Mouse (Mus musculus) activated CD4-positive, CD25-positive, alpha-beta regulatory T cell, adult 4 months (primary cell): ENCODE results near the gene P4ha3. TPM values are rescaled to one million over a fixed set of nuclear protein-coding genes. Genes with fewer than 3 reads are reported as not detected.
"Not testable (repeated sequence)": the region's sequence is repeated elsewhere in the genome, so short reads cannot be mapped to it uniquely, and the experiment has no call there.

Experiments used
- ATAC-seq: one replicate; pipeline ENCODE4 v1.8.0; 2017
- polyA plus RNA-seq, 2 experiments: library from polyadenylated mRNA; unstranded; fragments of 100-300 nt; shearing (Covaris generic); gene quantifications; one replicate each; pipeline ENCODE4 v1.2.1; 2017

Gene P4ha3
- under 1 TPM in 1 of 2 experiments, not detected in 1; 0.26 TPM for polyA plus RNA-seq

- ATAC-seq, result no peak
Measured at GRCm38 (mm10) chr7:100285383-100285782, at the start of gene P4ha3. TSS of gene P4ha3 (plus strand) at chr7:100285520.

DNA sequence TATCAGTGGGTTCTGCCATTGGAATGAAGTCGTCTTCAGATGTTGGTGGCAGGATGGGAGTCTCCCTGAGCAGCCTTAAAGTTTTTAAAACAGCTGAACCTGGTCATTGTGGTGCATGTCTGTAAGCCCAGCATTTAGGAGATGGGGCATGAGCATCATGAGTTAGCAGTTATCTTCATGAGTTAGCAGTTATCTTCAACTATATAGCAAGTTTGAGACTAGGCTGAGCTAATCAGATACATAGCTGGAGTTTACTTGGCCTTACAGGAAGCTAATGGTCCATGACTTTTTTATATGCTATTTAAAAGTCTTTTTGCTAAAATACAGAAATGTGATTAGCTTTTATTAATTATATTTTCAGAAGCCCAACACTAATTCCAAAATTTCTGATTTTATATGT lies 47.0 kb upstream of the P4ha3 start:
- ATAC-seq, result no peak

GRCm38 (mm10) chr7:100240601-100241000 lies 44.7 kb upstream of the P4ha3 start:
- no peak for ATAC-seq

DNA sequence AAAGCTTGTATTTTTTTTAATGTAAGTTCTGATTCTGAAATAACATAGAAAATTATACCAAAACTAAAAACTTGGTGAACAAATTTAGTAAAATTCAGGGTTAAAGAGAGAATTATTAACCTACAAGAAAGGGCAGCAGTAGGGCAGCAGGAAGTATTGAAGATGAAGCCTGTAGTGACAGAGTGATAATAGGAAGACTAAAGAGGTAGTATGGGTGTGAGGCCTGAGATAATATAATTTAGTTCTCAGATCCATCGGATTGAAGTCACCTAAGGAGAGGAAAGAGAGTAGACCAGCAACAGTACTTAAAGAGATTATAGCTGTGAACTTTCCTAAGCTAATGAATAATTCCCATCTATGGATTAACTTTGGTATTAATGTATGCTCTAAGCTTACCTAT lies 42.3 kb upstream of the P4ha3 start:
- no peak for ATAC-seq

- ATAC-seq, result no peak
Measured at GRCm38 (mm10) chr7:100244225-100244624, 41.1 kb upstream of the P4ha3 start.

DNA sequence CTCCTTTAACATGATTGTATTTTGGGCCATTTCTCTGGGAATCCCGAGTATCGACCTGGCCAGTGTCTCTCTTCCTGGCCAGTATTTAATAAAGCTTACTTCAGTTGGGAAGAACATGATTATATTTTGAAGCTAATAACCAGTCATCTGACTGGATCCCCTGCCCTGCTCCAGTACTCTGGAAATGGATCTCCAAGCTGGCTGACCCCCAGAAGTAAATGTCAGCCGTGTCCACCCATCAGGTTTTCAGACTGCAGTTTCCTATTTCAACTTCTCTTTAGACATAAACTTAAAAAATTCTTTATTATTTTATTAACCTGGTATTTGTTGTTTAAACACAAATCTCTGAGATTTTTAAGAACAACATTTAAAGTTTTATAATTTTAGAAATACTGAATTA lies 40.1 kb upstream of the P4ha3 start:
- ATAC-seq, result no peak

- no peak for ATAC-seq
Measured at GRCm38 (mm10) chr7:100250667-100251066, 34.7 kb upstream of the P4ha3 start.

- no peak for ATAC-seq
Measured at GRCm38 (mm10) chr7:100262350-100262749, 23.0 kb upstream of the P4ha3 start.

DNA sequence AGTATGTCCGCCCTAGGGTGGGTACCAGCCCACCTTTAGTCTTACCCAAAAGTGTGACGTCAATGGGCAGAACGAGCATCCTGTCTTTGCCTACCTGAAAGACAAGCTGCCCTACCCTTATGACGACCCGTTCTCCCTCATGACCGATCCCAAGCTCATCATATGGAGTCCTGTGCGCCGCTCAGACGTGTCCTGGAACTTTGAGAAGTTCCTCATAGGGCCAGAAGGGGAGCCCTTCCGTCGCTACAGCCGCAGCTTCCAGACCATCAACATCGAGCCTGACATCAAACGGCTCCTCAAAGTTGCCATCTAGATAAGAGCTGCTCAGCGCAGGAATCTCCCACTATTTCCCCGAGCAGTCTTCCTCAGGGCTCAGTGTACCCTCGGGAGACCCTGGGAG lies 20.4 kb upstream of the P4ha3 start:
- not testable (repeated sequence) for ATAC-seq

GRCm38 (mm10) chr7:100272369-100272768 lies 13.0 kb upstream of the P4ha3 start:
- ATAC-seq, result no peak

DNA sequence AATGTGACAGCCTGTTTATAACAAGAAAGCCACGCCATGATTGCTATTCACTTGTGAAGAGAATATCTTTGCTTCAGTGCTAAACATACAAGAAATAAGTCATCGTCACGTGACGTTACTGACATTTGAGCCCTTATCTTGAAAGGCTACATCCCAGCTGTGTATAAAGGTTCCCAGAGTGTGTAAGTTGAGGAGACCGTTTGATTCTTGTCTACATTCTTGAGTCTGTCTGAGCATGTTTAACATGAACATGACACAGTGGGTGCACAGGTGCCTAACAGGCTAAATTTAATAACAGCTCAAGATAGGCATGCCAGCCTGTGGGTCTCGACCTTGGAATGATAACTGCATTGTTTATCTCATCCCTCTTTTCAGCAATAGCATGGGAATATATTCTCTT lies 10.8 kb upstream of the P4ha3 start:
- ATAC-seq, result no peak

DNA sequence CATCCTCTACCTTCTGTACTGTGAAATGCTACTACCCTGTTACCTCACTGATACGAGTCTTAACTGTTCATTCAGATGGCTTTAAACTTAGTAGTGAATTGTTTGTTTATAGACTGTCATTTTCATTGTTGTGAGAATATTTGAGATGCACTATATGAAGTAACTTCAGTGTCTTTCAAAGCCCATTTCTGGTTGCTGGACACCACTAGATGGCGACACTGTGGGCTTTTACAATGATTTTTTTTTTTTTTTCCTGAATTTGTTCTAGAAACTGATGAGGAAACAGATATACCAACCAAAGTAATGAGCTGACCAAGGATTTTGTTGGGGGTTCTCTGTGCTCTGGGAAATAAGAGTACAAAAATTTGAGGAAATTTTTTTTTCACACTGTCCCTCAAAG lies 8.9 kb upstream of the P4ha3 start:
- ATAC-seq, result no peak

DNA sequence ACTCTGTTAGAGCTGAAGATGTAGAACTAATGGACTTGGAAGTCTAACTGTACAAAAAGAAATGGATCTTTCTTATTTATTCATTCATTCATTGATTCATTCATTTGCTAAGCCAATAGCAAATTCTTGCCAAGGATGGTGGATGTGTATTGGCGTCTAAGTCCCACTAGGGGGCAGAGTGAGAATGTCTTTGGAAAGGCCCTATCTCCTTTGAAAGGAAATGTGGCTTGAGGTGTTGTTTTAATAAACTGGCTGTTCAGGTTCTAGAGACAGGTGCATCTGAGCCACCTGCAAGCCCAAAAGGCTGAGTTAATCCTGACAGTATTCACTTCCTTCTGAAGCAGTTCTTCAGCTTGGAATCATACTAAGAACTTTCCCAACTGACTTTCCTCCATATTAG lies 5.5 kb upstream of the P4ha3 start:
- no peak for ATAC-seq

GRCm38 (mm10) chr7:100281596-100281995 lies 3.7 kb upstream of the P4ha3 start:
- no peak for ATAC-seq

GRCm38 (mm10) chr7:100283298-100283697 lies 2.0 kb upstream of the P4ha3 start:
- ATAC-seq, result no peak

DNA sequence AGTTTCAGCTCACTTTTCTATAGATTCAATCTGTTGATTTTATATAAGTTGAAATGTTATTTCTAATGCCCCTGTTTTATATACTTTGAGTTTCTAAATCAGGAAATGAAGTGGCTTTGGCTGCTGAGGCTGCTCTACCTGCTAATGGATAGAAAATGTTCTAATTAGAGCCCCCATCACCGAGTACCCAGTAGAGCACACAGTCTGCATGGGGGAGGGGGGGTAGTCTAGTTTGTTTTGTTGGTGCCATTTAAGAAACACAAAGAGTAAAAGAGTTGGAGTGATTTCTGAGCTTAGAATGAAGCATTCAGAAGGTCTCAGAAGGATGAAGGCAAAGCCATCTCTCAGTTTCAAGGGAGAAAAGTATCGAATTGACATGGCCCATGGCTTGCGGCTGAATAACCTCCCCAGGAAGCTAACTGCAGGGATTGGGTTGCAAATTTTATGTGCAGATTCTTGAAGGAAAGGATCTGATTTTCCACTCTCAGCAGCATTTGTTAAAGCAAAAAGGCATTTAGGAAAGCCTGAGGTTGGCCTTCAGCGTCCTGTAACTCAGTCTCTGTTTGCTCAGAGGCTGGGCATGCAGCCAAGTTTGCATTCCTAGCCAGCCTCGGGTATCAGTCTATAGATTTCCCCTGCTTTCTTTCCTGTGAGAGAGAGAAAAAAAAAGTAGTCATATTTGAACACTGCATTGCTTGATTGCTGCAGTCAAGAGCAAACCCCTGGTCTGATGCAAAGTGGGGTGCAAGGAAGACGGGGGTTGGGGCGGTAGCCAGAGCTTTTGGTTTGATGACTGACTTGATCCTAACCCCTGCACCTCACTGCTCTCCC lies 2.6 kb downstream of the P4ha3 start:
- ATAC-seq, result no peak

DNA sequence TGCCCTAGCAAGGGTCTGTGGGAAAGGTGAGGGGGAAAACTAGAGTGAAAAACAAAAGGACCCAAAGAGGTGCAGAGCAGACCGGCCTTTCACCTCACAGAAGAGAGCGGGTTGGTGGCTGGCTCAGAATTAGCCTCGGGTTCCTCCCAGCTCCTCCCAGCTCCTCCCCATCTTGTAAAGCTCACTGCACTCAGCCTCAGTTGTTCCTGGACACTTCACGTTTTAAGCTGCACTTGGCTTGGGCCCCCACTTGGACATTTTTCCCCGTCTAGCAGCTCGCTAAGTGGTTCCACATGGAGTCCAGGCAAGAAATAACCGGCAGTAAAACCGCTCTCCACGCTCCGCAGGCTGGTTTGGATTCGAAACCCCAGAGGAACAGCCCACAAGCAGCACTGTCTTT lies 3.3 kb downstream of the P4ha3 start:
- no peak for ATAC-seq

- no peak for ATAC-seq
Measured at GRCm38 (mm10) chr7:100293546-100293945, 8.2 kb downstream of the P4ha3 start.

DNA sequence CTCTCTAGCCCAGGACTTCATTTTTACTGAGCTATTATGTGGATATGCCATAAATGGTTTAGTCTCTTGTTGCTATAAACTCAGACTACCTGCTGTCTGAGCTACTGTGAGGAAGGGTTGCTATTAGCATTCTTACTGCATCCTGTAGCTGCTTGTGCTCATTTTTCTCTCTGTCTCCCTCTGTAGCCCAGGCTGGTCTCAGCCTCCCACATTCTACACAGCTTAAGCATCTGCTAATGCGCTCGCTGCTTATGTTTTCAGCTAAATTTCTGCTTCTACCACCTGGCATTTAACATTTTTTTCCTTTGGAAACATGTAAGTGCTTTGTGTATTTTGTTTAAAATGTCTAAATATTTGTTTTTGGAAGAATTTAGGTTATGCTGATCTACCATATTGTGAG lies 10.4 kb downstream of the P4ha3 start:
- no peak for ATAC-seq

- no peak for ATAC-seq
Measured at GRCm38 (mm10) chr7:100296699-100297098, 11.4 kb downstream of the P4ha3 start.

DNA sequence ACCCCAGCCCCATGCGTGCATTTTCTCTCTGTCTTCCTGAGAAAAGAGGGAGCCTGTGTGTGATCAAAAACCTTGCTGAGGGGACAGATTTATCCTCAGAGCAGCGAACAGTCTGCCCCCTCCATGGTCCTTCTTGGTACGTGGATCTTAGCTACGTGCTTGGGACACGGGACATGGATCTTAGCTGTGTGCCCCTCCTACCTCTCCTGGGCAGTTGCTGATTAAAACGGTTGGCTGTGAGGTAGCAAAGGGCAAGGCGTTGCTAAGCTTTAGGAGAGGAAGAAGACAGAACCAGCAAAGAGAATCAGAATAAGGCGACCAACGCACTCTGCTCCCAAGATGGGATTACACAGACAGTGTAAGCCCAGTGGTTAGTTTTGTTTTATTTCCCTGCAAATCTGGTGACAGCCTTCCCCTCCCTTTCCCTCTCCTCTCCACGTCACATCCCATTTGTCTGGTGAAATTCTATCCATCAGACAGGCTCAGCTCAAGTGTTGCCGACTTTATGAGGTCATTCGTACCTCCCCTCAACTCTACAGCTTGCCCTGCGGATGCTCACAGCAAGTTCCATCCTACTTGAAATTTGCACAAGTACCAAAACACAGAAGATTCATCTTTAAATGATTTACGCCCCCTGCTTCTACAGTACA lies 13.7 kb downstream of the P4ha3 start:
- ATAC-seq, result no peak

GRCm38 (mm10) chr7:100301390-100301789 lies 16.1 kb downstream of the P4ha3 start:
- no peak for ATAC-seq

GRCm38 (mm10) chr7:100302316-100302715 lies 17.0 kb downstream of the P4ha3 start:
- no peak for ATAC-seq

- no peak for ATAC-seq
Measured at GRCm38 (mm10) chr7:100305894-100306293, 20.6 kb downstream of the P4ha3 start.
